Mouse (Mus musculus): ENCODE measurements around the gene Fbxo36. TPM values are rescaled to one million over a fixed set of nuclear protein-coding genes. Genes with fewer than 3 reads are reported as not detected.

Fbxo36 gene
- total and polyA plus RNA-seq, 2 experiments from 2014 or later: 3.7 to 10.1 TPM

- H3K27ac ChIP-seq: no peak overlapping the region
- TF ChIP-seq CTCF (IDR thresholded peaks at IDR 0.05; ENCODE audit: low read depth): no peak
- no peak overlapping the region for H3K4me3 ChIP-seq (ENCODE audit: low read length)
- no peaks in the 10 kb centered on the region; the same call in 1 of the 2 replicates for H3K9me3 ChIP-seq (ENCODE audit: low read length)
- H3K9ac ChIP-seq (replicated peaks; ENCODE audit: low read length): no peak overlapping the region
- no peaks in the 10 kb centered on the region for H3K36me3 ChIP-seq (ENCODE audit: insufficient read depth, low read length)
- no peaks in the 10 kb centered on the region for H3K4me1 ChIP-seq (ENCODE audit: insufficient read depth, low read length)
- WGBS: 85% methylated on average over 4 of the region's 4 CpGs
- DNase-seq (ENCODE audit: low spot score) (no peak), ATAC-seq (no peak)
- H3K27me3 ChIP-seq (ENCODE audit: insufficient read depth, low read length): no peaks in the 10 kb centered on the region
- H3K4me2 ChIP-seq (ENCODE audit: low read depth, low read length): no peak overlapping the region
Measured at GRCm38 (mm10) chr1:84939466-84939865, 99.8 kb downstream of the Fbxo36 start.

- 90% methylated on average over 2 of the region's 2 CpGs for WGBS
- H3K27ac ChIP-seq: no peak overlapping the region
- H3K4me2 ChIP-seq (ENCODE audit: low read depth, low read length): no peak overlapping the region
- H3K27me3 ChIP-seq (ENCODE audit: insufficient read depth, low read length): no peaks in the 10 kb centered on the region
- no peaks in the 10 kb centered on the region; the same call in 1 of the 2 replicates for H3K9me3 ChIP-seq (ENCODE audit: low read length)
- no peak for TF ChIP-seq CTCF (IDR thresholded peaks at IDR 0.05; ENCODE audit: low read depth)
- no peaks in the 10 kb centered on the region for H3K4me1 ChIP-seq (ENCODE audit: insufficient read depth, low read length)
- H3K4me3 ChIP-seq (ENCODE audit: low read length): no peak overlapping the region
- H3K9ac ChIP-seq (replicated peaks; ENCODE audit: low read length): no peak overlapping the region
- H3K36me3 ChIP-seq (ENCODE audit: insufficient read depth, low read length): no peaks in the 10 kb centered on the region
- ATAC-seq (no peak), DNase-seq (ENCODE audit: low spot score) (no peak)
Measured at GRCm38 (mm10) chr1:84940322-84940721, 100.7 kb downstream of the Fbxo36 start.

GRCm38 (mm10) chr1:84942666-84943065, 103.0 kb downstream of the Fbxo36 start:
- Histone ChIP-seq H3K9me3 (ENCODE audit: low read length) (no peaks in the 10 kb centered on the region; the same call in 1 of the 2 replicates), H3K36me3 (ENCODE audit: insufficient read depth, low read length) (no peaks in the 10 kb centered on the region), H3K27me3 (ENCODE audit: insufficient read depth, low read length) (no peaks in the 10 kb centered on the region), H3K27ac (no peak overlapping the region), H3K4me2 (ENCODE audit: low read depth, low read length) (no peak overlapping the region), H3K9ac (replicated peaks; ENCODE audit: low read length) (no peak overlapping the region), H3K4me3 (ENCODE audit: low read length) (no peak overlapping the region), H3K4me1 (ENCODE audit: insufficient read depth, low read length) (no peaks in the 10 kb centered on the region)
- TF ChIP-seq CTCF (IDR thresholded peaks at IDR 0.05; ENCODE audit: low read depth): no peak
- DNase-seq (ENCODE audit: low spot score): no peak
- no peak for ATAC-seq

- no peak overlapping the region for H3K4me2 ChIP-seq (ENCODE audit: low read depth, low read length)
- no peak overlapping the region for H3K9ac ChIP-seq (replicated peaks; ENCODE audit: low read length)
- ATAC-seq: no peak
- H3K4me1 ChIP-seq (ENCODE audit: insufficient read depth, low read length): no peaks in the 10 kb centered on the region
- no peak for DNase-seq (ENCODE audit: low spot score)
- no peaks in the 10 kb centered on the region for H3K36me3 ChIP-seq (ENCODE audit: insufficient read depth, low read length)
- H3K27me3 ChIP-seq (ENCODE audit: insufficient read depth, low read length): no peaks in the 10 kb centered on the region
- no peak for TF ChIP-seq CTCF (IDR thresholded peaks at IDR 0.05; ENCODE audit: low read depth)
- no peak overlapping the region for H3K27ac ChIP-seq
- no peak overlapping the region for H3K4me3 ChIP-seq (ENCODE audit: low read length)
- WGBS: 88% methylated on average over 4 of the region's 4 CpGs
- no peaks in the 10 kb centered on the region; the same call in 1 of the 2 replicates for H3K9me3 ChIP-seq (ENCODE audit: low read length)
Measured at GRCm38 (mm10) chr1:84943549-84943948, 103.9 kb downstream of the Fbxo36 start.

- TF ChIP-seq CTCF (IDR thresholded peaks at IDR 0.05; ENCODE audit: low read depth): no peak
- Histone ChIP-seq H3K36me3 (ENCODE audit: insufficient read depth, low read length) (no peaks in the 10 kb centered on the region), H3K4me1 (ENCODE audit: insufficient read depth, low read length) (no peaks in the 10 kb centered on the region), H3K9ac (replicated peaks; ENCODE audit: low read length) (no peak overlapping the region), H3K4me3 (ENCODE audit: low read length) (no peak overlapping the region), H3K4me2 (ENCODE audit: low read depth, low read length) (no peak overlapping the region), H3K27me3 (ENCODE audit: insufficient read depth, low read length) (no peaks in the 10 kb centered on the region), H3K27ac (no peak overlapping the region), H3K9me3 (ENCODE audit: low read length) (no peaks in the 10 kb centered on the region; the same call in 1 of the 2 replicates)
- ATAC-seq: no peak
- no peak for DNase-seq (ENCODE audit: low spot score)
- WGBS: 76% methylated on average over 3 of the region's 3 CpGs
Measured at GRCm38 (mm10) chr1:84945950-84946349, 106.3 kb downstream of the Fbxo36 start.

- no peak overlapping the region for H3K4me3 ChIP-seq (ENCODE audit: low read length)
- H3K9me3 ChIP-seq (ENCODE audit: low read length): no peaks in the 10 kb centered on the region; the same call in 1 of the 2 replicates
- no peaks in the 10 kb centered on the region for H3K36me3 ChIP-seq (ENCODE audit: insufficient read depth, low read length)
- no peaks in the 10 kb centered on the region for H3K4me1 ChIP-seq (ENCODE audit: insufficient read depth, low read length)
- H3K27me3 ChIP-seq (ENCODE audit: insufficient read depth, low read length): no peaks in the 10 kb centered on the region
- ATAC-seq (no peak), DNase-seq (ENCODE audit: low spot score) (no peak)
- H3K9ac ChIP-seq (replicated peaks; ENCODE audit: low read length): no peak overlapping the region
- no peak overlapping the region for H3K27ac ChIP-seq
- no peak for TF ChIP-seq CTCF (IDR thresholded peaks at IDR 0.05; ENCODE audit: low read depth)
- no peak overlapping the region for H3K4me2 ChIP-seq (ENCODE audit: low read depth, low read length)
- 47% methylated on average over 2 of the region's 2 CpGs for WGBS
Measured at GRCm38 (mm10) chr1:84947390-84947789, 107.7 kb downstream of the Fbxo36 start.

Other genes with a start within 250 kb of the Fbxo36 start
- 330 and 331 TPM in 2 replicates for gene Dner, start 143.6 kb upstream of the Fbxo36 start, total RNA-seq (2014; rRNA removed)
- 318 and 322 TPM in 2 replicates for gene Dner, start 143.6 kb upstream of the Fbxo36 start, polyA plus RNA-seq (2015; fragmentation: Nextera tagmentation; extraction: Ambion mirVana)
- 82.2 and 92.8 TPM in 2 replicates for gene Trip12, start 675 bp downstream of the Fbxo36 start, total RNA-seq (2014; rRNA removed)
- gene Trip12, start 675 bp downstream of the Fbxo36 start, polyA plus RNA-seq (2015; fragmentation: Nextera tagmentation; extraction: Ambion mirVana): 28.4 and 36.8 TPM in 2 replicates
- gene Slc16a14, start 95.3 kb downstream of the Fbxo36 start, total RNA-seq (2014; rRNA removed): 15.7 and 20.3 TPM in 2 replicates
- 14.5 and 16.2 TPM in 2 replicates for gene Slc16a14, start 95.3 kb downstream of the Fbxo36 start, polyA plus RNA-seq (2015; fragmentation: Nextera tagmentation; extraction: Ambion mirVana)

Data from hindbrain, postnatal 0 days (tissue).